Mouse (Mus musculus) midbrain, embryonic 16.5 days (tissue): ENCODE results near the gene Iqcg. TPM values are rescaled to one million over a fixed set of nuclear protein-coding genes. Genes with fewer than 3 reads are reported as not detected.
"Not testable (repeated sequence)": the region's sequence is repeated elsewhere in the genome, so short reads cannot be mapped to it uniquely, and the experiment has no call there.

Experiments used
- ATAC-seq: fragments of 200-750 bp; cut with Nextera tagmentation; 2 replicates; pipeline ENCODE4 v1.8.0; 2017; ENCODE audit warnings: moderate TSS enrichment
- H3K27ac ChIP-seq: fragments of 300-500 bp; sonication (generic); 2 replicates; pipeline ENCODE4 v1.5.1; 2014; ENCODE audit warnings: mild to moderate bottlenecking, low read length, mixed read lengths
- H3K27me3 ChIP-seq: fragments of 300-500 bp; sonication (generic); 2 replicates; pipeline ENCODE4 v1.6.1; 2014; ENCODE audit warnings: low read depth, low read length, mixed read lengths; ENCODE audit not compliant: control insufficient read depth, insufficient read depth
- H3K36me3 ChIP-seq: fragments of 300-500 bp; sonication (generic); 2 replicates; pipeline ENCODE4 v1.6.1; 2014; ENCODE audit warnings: mild to moderate bottlenecking, low read length, moderate library complexity, mixed read lengths; ENCODE audit not compliant: control insufficient read depth, insufficient read depth
- H3K4me1 ChIP-seq: fragments of 300-500 bp; sonication (generic); 2 replicates; pipeline ENCODE4 v1.6.1; 2014; ENCODE audit warnings: mild to moderate bottlenecking, low read length, mixed read lengths; ENCODE audit not compliant: control insufficient read depth, insufficient read depth
- H3K4me2 ChIP-seq: fragments of 300-500 bp; sonication (generic); 2 replicates; pipeline ENCODE4 v1.6.1; 2014; ENCODE audit warnings: mild to moderate bottlenecking, low read length, mixed read lengths
- H3K4me3 ChIP-seq: fragments of 300-500 bp; sonication (generic); 2 replicates; pipeline ENCODE4 v1.5.1; 2014; ENCODE audit warnings: low read depth, mild to moderate bottlenecking, low read length, moderate library complexity, mixed read lengths
- H3K9ac ChIP-seq: fragments of 300-500 bp; sonication (generic); 2 replicates; pipeline ENCODE4 v1.6.1; 2014; ENCODE audit warnings: low read depth, low read length, mixed read lengths
- H3K9me3 ChIP-seq: fragments of 300-500 bp; sonication (generic); replicated peaks from 2 replicates; pipeline ENCODE4 v1.6.1; 2014; ENCODE audit warnings: mild to moderate bottlenecking, low read length, mixed read lengths; ENCODE audit not compliant: control insufficient read depth, poor library complexity, severe bottlenecking
- WGBS: fragments of 180-500 bp; shearing (Covaris S2); extraction: QIAGEN DNeasy Blood & Tissue Kit; methylation state at CpG from one replicate; pipeline ENCODE4 v1.1.7; 2014; 5-methylcytosine and 5-hydroxymethylcytosine counted together
- polyA plus RNA-seq: library from polyadenylated mRNA; unstranded; fragments of >200 nt; fragmentation: Nextera tagmentation; extraction: Ambion mirVana; gene quantifications from 2 replicates; pipeline ENCODE4 v1.2.1, GENCODE M21; 2015

The Iqcg gene
- polyA plus RNA-seq, 1 experiment from 2014 or later: 7.6 TPM

GRCm38 (mm10) chr16:33070928-33071327 lies 14.9 kb upstream of the Iqcg start:
- H3K4me3 ChIP-seq: no peak overlapping the region
- H3K9me3 ChIP-seq: no peaks in the 10 kb centered on the region
- no peaks in the 10 kb centered on the region for H3K4me1 ChIP-seq
- peaks cover 21% of the 10 kb centered on the region for H3K36me3 ChIP-seq
- H3K27me3 ChIP-seq: no peaks in the 10 kb centered on the region
- no peak overlapping the region for H3K4me2 ChIP-seq
- H3K27ac ChIP-seq: no peak overlapping the region
- no peak overlapping the region for H3K9ac ChIP-seq
- no peak for ATAC-seq

- peaks cover 14% of the 10 kb centered on the region for H3K4me1 ChIP-seq
- no peaks in the 10 kb centered on the region for H3K9me3 ChIP-seq
- H3K4me3 ChIP-seq: no peak overlapping the region
- H3K9ac ChIP-seq: no peak overlapping the region
- H3K36me3 ChIP-seq: peaks cover 10% of the 10 kb centered on the region
- no peak for ATAC-seq
- H3K4me2 ChIP-seq: no peak overlapping the region
- no peak overlapping the region for H3K27ac ChIP-seq
- no peaks in the 10 kb centered on the region for H3K27me3 ChIP-seq
- WGBS: 66% methylated on average over 9 of the region's 9 CpGs
Measured at GRCm38 (mm10) chr16:33064636-33065035, 8.6 kb upstream of the Iqcg start.

GRCm38 (mm10) chr16:33063267-33063666 lies 7.2 kb upstream of the Iqcg start:
- H3K27ac ChIP-seq: no peak overlapping the region

GRCm38 (mm10) chr16:33062682-33063131 lies 6.7 kb upstream of the Iqcg start:
- ATAC-seq: peak; percentile 62
- H3K27ac ChIP-seq: peak overlapping the region; percentile 84
- H3K36me3 ChIP-seq: peaks cover 15% of the 10 kb centered on the region
- under 1% methylated on average over 35 of the region's 35 CpGs for WGBS
- H3K27me3 ChIP-seq: no peaks in the 10 kb centered on the region
- H3K4me1 ChIP-seq: peaks cover 23% of the 10 kb centered on the region
- H3K4me2 ChIP-seq: peak overlapping the region; percentile 76
- H3K9ac ChIP-seq: peak overlapping the region; percentile 82
- H3K9me3 ChIP-seq: no peaks in the 10 kb centered on the region
- peak overlapping the region; percentile 88 for H3K4me3 ChIP-seq

More at GRCm38 (mm10) chr16:33063267-33063666, 7.2 kb upstream of the Iqcg start:
- peaks cover 17% of the 10 kb centered on the region for H3K4me1 ChIP-seq
- no peaks in the 10 kb centered on the region for H3K9me3 ChIP-seq
- H3K4me2 ChIP-seq: peak overlapping the region; percentile 76
- WGBS: 14% methylated on average over 7 of the region's 7 CpGs
- peak overlapping the region; percentile 88 for H3K4me3 ChIP-seq
- H3K27me3 ChIP-seq: no peaks in the 10 kb centered on the region
- H3K9ac ChIP-seq: peak overlapping the region; percentile 82
- H3K36me3 ChIP-seq: peaks cover 18% of the 10 kb centered on the region
- no peak for ATAC-seq

GRCm38 (mm10) chr16:33062024-33062681 lies 6.1 kb upstream of the Iqcg start, which contains the start of gene Lmln:
TSS of gene Lmln (plus strand) at chr16:33062521.
- peak; percentile 96 for ATAC-seq
- peaks cover 13% of the 10 kb centered on the region for H3K36me3 ChIP-seq
- under 1% methylated on average over 62 of the region's 64 CpGs for WGBS
- H3K4me2 ChIP-seq: peak within 1 kb of the TSS; percentile 76
- no peaks in the 10 kb centered on the region for H3K9me3 ChIP-seq
- peaks cover 26% of the 10 kb centered on the region for H3K4me1 ChIP-seq
- H3K9ac ChIP-seq: peak within 1 kb of the TSS; percentile 82
- peak within 1 kb of the TSS; percentile 88 for H3K4me3 ChIP-seq
- H3K27ac ChIP-seq: peak within 1 kb of the TSS; percentile 84
- H3K27me3 ChIP-seq: no peaks in the 10 kb centered on the region

GRCm38 (mm10) chr16:33061400-33061799 lies 5.4 kb upstream of the Iqcg start:
- peaks cover 26% of the 10 kb centered on the region for H3K4me1 ChIP-seq
- H3K27ac ChIP-seq: peak overlapping the region; percentile 84; the same call in 1 of the 2 replicates
- H3K4me3 ChIP-seq: no peak overlapping the region
- no peaks in the 10 kb centered on the region for H3K9me3 ChIP-seq
- peak overlapping the region; percentile 82; the same call in 1 of the 2 replicates for H3K9ac ChIP-seq
- peak overlapping the region; percentile 76; the same call in 1 of the 2 replicates for H3K4me2 ChIP-seq
- 50% methylated on average over 11 of the region's 11 CpGs for whole genome bisulfite sequencing
- ATAC-seq: no peak
- H3K36me3 ChIP-seq: peaks cover 7% of the 10 kb centered on the region
- no peaks in the 10 kb centered on the region for H3K27me3 ChIP-seq

- Histone ChIP-seq H3K4me3 (no peak overlapping the region), H3K4me2 (no peak overlapping the region), H3K36me3 (peaks cover 7% of the 10 kb centered on the region), H3K9me3 (no peaks in the 10 kb centered on the region), H3K4me1 (peaks cover 26% of the 10 kb centered on the region), H3K27me3 (no peaks in the 10 kb centered on the region), H3K9ac (no peak overlapping the region), H3K27ac (no peak overlapping the region)
- no peak for ATAC-seq
- WGBS: 79% methylated on average over 2 of the region's 2 CpGs
Measured at GRCm38 (mm10) chr16:33060926-33061325, 4.9 kb upstream of the Iqcg start.

GRCm38 (mm10) chr16:33059471-33059870 lies 3.5 kb upstream of the Iqcg start:
- Histone ChIP-seq H3K27me3 (no peaks in the 10 kb centered on the region), H3K4me2 (no peak overlapping the region), H3K27ac (no peak overlapping the region), H3K9ac (no peak overlapping the region), H3K36me3 (peaks cover 7% of the 10 kb centered on the region), H3K9me3 (no peaks in the 10 kb centered on the region), H3K4me3 (no peak overlapping the region), H3K4me1 (peaks cover 29% of the 10 kb centered on the region)
- 96% methylated on average over 1 of the region's 1 CpGs for WGBS
- no peak for ATAC-seq

GRCm38 (mm10) chr16:33058656-33059055 lies 2.6 kb upstream of the Iqcg start:
- H3K9me3 ChIP-seq, H3K9ac ChIP-seq, H3K4me2 ChIP-seq, H3K27me3 ChIP-seq, H3K4me3 ChIP-seq, H3K36me3 ChIP-seq, ATAC-seq, H3K27ac ChIP-seq: not testable (repeated sequence)
- WGBS: 93% methylated on average over 9 of the region's 9 CpGs
- peaks cover 24% of the 10 kb centered on the region for H3K4me1 ChIP-seq
